Mouse (Mus musculus) liver, adult 2 months (tissue): ENCODE results near the gene Gm13288. TPM values are rescaled to one million over a fixed set of nuclear protein-coding genes. Genes with fewer than 3 reads are reported as not detected.
"Not testable (repeated sequence)": the region's sequence is repeated elsewhere in the genome, so short reads cannot be mapped to it uniquely, and the experiment has no call there.

ENCODE experiments used
- DNase-seq: peaks from one replicate; pipeline ENCODE4 v3.0.0-alpha.2; 2011; ENCODE audit warnings: low read depth, low spot score; ENCODE audit errors: extremely low read depth
- H3K27ac ChIP-seq: fragments of 200-500 bp; replicated peaks from 2 replicates; pipeline ENCODE4 v1.5.1; 2012; ENCODE audit warnings: low read depth, mild to moderate bottlenecking, control low read depth, inconsistent platforms, low read length; ENCODE audit not compliant: insufficient read depth
- H3K27me3 ChIP-seq: fragments of 200-500 bp; 2 replicates; pipeline ENCODE4 v1.6.1; 2012; ENCODE audit warnings: mild to moderate bottlenecking, moderate library complexity, low read length, inconsistent platforms; ENCODE audit not compliant: control insufficient read depth, insufficient read depth
- H3K36me3 ChIP-seq: fragments of 200-500 bp; 2 replicates; pipeline ENCODE4 v1.6.1; 2012; ENCODE audit warnings: low read length, inconsistent platforms; ENCODE audit not compliant: control insufficient read depth, insufficient read depth
- H3K4me1 ChIP-seq: fragments of 200-500 bp; 2 replicates; pipeline ENCODE4 v1.6.1; 2011; ENCODE audit warnings: low read length; ENCODE audit not compliant: control insufficient read depth, insufficient read depth
- H3K4me3 ChIP-seq: fragments of 200-500 bp; 2 replicates; pipeline ENCODE4 v1.5.1; 2011; ENCODE audit warnings: low read depth, mild to moderate bottlenecking, control low read depth, low read length, moderate library complexity; ENCODE audit not compliant: insufficient read depth
- H3K79me2 ChIP-seq: fragments of 200-500 bp; 2 replicates; pipeline ENCODE4 v1.6.1; 2012; ENCODE audit warnings: inconsistent platforms, mild to moderate bottlenecking, low read length, moderate library complexity; ENCODE audit not compliant: control insufficient read depth, insufficient read depth
- H3K9ac ChIP-seq: fragments of 200-500 bp; 2 replicates; pipeline ENCODE4 v1.6.1; 2012; ENCODE audit warnings: low read depth, mild to moderate bottlenecking, control low read depth, inconsistent platforms, low read length
- CTCF ChIP-seq: fragments of 200-500 bp; IDR thresholded peaks from 2 replicates; pipeline ENCODE4 v1.5.1; 2011; ENCODE audit warnings: low read depth, low read length, control low read depth
- POLR2A ChIP-seq: fragments of 200-500 bp; IDR thresholded peaks from 2 replicates; pipeline ENCODE4 v1.6.1; 2011; ENCODE audit warnings: low read length, control low read depth; ENCODE audit not compliant: insufficient read depth; ENCODE audit errors: extremely low read depth
- WGBS: fragments of 180-500 bp; shearing (Covaris S2); methylation state at CpG from one replicate; pipeline ENCODE4 v1.1.7; 2018; 5-methylcytosine and 5-hydroxymethylcytosine counted together
- polyA plus RNA-seq: library from polyadenylated mRNA; depleted of rRNA; stranded (reverse); fragments of >200 nt; gene quantifications from 2 replicates; pipeline ENCODE4 v1.2.3, GENCODE M21; 2012; rRNA removed
- total RNA-seq: library from RNA; depleted of rRNA; stranded (reverse); fragments of >200 nt; gene quantifications from 2 replicates; pipeline ENCODE4 v1.2.3, GENCODE M21; 2014; rRNA removed

Gene Gm13288
- not detected in 2 replicates for total RNA-seq
- polyA plus RNA-seq, result not detected in 2 replicates

- H3K27ac ChIP-seq, H3K9ac ChIP-seq, DNase-seq, H3K27me3 ChIP-seq, H3K79me2 ChIP-seq, H3K36me3 ChIP-seq, H3K4me1 ChIP-seq: not testable (repeated sequence)
- peak within 1 kb of the TSS; percentile 6; the same call in 1 of the 2 replicates for H3K4me3 ChIP-seq
- no CpG with 5 or more reads among the region's 8 CpGs for WGBS
Observed at GRCm38 (mm10) chr4:88805231-88805630, at the start of gene Gm13288. Gm13288 (plus strand) TSS chr4:88805531.

DNA sequence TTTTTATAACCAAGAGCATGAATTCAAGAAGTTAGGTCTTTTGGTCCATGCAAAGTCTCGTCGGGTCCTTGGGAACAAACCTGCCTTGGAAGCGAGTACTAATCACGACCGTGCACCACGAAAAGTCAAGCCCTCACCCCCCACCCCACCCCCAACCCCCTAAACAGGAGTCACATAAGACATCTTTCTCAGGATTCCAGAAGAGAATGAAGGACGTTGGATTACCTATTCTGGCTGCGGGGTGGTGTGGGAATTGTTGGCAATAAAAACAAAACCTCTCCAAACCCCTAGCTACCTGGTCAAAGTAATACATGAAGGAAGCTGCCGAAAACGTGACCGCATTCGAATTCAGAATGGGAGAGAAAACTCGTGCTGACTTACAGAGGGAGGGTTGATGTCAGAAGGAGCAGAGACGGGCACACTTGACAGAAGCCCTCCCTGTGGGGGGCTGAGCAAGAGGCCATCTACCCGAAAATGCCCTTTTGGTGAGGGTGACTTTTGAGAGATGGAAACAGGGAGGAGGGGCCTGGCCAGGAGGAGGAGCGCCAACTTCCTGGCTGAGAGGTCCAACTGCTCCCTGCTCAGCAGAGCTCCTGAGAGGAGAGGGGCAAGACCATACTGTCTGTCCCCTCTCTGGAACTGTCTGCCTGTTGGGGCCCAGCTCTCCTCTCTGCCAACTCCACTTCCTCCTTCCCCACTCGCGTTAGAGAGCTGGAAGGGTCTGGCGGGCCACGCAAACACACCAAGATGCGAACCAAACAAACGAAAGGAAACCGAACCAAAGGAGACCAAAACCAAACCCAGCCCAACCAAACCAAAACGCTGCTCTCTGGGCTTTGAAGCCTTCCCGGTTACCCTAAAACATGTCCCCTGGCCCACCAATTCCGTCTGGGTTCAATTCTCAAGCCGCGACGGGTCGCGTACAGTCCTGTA, 48.5 kb upstream of the Gm13288 start:
- Histone ChIP-seq H3K27ac (peak overlapping the region; percentile 78), H3K4me3 (peak overlapping the region; percentile 46), H3K9ac (peak overlapping the region; percentile 79)
- WGBS, result 10% methylated on average over 29 of the region's 31 CpGs
- DNase-seq, H3K4me1 ChIP-seq, H3K36me3 ChIP-seq, H3K27me3 ChIP-seq, H3K79me2 ChIP-seq: not testable (repeated sequence)

DNA sequence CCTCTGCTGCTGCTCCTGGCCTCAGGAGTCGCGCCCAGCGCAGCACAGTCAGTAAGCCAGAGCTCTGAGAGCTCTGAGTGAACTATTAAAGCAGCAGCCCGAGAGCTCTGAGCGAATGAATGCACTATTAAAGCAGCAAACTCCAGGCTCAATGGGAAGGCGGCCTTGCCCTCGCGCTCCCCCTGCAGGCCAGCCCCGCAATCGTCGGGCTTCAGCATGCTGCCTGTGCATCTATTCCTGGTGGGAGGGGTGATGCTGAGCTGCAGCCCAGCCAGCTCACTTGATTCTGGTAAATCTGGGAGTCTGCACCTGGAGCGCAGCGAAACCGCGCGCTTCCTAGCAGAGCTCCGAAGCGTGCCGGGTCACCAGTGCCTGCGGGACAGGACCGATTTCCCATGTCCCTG, 47.7 kb upstream of the Gm13288 start:
- peak overlapping the region; percentile 46 for H3K4me3 ChIP-seq
- peak; percentile 71 for DNase-seq
- H3K27me3 ChIP-seq, H3K27ac ChIP-seq, H3K4me1 ChIP-seq, H3K36me3 ChIP-seq, H3K79me2 ChIP-seq: not testable (repeated sequence)
- WGBS, result 0% methylated on average over 21 of the region's 21 CpGs
- 0 out of 2 replicates have a peak overlapping the region, but pooled peaks have one; percentile 79 for H3K9ac ChIP-seq
- peak; percentile 73 for TF ChIP-seq CTCF

DNA sequence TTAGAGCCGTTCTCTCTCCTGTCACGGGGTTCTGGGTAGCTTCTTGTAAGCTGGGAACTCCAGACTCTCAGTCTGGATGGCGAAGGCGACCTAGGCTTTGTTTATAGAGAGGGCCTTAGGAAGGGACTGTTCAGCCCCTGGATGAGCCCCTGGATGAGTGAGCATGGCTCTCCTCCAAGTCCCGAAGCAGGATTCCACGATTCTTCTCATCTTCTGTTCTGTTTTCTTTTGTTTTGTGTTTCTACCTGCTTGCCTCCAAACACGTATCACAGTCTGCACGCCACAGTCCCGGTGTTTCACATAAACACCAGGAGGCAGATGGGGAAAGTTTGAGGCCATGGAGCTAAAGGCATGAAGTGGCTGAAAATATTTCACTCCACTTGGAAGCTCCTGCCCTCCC, 46.6 kb upstream of the Gm13288 start:
- H3K4me3 ChIP-seq, H3K27me3 ChIP-seq, H3K27ac ChIP-seq, H3K4me1 ChIP-seq, H3K36me3 ChIP-seq, H3K79me2 ChIP-seq, H3K9ac ChIP-seq, DNase-seq: not testable (repeated sequence)
- WGBS, result 81% methylated on average over 9 of the region's 9 CpGs

DNA sequence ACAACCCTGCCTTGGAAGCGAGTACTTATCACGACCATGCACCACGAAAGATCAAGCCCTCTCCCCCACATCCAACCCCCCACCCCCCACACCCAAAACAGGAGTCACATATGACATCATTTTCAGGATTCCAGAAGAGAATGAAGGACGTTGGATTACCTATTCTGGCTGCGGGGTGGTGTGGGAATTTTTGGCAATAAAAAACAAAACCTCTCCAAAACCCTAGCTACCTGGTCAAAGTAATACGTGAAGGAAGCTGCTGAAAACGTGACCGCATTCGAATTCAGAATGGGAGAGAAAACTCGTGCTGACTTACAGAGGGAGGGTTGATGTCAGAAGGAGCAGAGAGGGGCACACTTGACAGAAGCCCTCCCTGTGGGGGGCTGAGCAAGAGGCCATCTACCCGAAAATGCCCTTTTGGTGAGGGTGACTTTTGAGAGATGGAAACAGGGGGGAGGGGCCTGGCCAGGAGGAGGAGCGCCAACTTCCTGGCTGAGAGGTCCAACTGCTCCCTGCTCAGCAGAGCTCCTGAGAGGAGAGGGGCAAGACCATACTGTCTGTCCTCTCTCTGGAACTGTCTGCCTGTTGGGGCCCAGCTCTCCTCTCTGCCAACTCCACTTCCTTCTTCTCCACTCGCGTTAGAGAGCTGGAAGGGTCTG, 45.6 kb upstream of the Gm13288 start, which contains the start of gene Gm13283:
Gene Gm13283, plus strand, starts transcription at position 510 of the 659 bp plus-strand sequence.
- Histone ChIP-seq H3K27ac (peak within 1 kb of the TSS; percentile 43; the same call in 1 of the 2 replicates), H3K9ac (0 out of 2 replicates have a peak within 1 kb of the TSS, but pooled peaks have one; percentile 67), H3K4me3 (peak within 1 kb of the TSS; percentile 9; the same call in 1 of the 2 replicates)
- H3K79me2 ChIP-seq, H3K4me1 ChIP-seq, DNase-seq, H3K27me3 ChIP-seq, H3K36me3 ChIP-seq: not testable (repeated sequence)
- 19% methylated on average over 11 of the region's 14 CpGs for WGBS

- TF ChIP-seq POLR2A (peak; percentile 50; the same call in 1 of the 2 replicates), CTCF (peak; percentile 40)
- H3K36me3 ChIP-seq, H3K79me2 ChIP-seq, H3K27me3 ChIP-seq, H3K4me1 ChIP-seq: not testable (repeated sequence)
- WGBS, result 0% methylated on average over 26 of the region's 28 CpGs
- 0 out of 2 replicates have a peak overlapping the region, but pooled peaks have one; percentile 67 for H3K9ac ChIP-seq
- DNase-seq, result peak; percentile 71
- H3K4me3 ChIP-seq, result peak overlapping the region; percentile 9; the same call in 1 of the 2 replicates
- H3K27ac ChIP-seq, result peak overlapping the region; percentile 43; the same call in 1 of the 2 replicates
Observed at GRCm38 (mm10) chr4:88760431-88760830, 44.9 kb upstream of the Gm13288 start.

DNA sequence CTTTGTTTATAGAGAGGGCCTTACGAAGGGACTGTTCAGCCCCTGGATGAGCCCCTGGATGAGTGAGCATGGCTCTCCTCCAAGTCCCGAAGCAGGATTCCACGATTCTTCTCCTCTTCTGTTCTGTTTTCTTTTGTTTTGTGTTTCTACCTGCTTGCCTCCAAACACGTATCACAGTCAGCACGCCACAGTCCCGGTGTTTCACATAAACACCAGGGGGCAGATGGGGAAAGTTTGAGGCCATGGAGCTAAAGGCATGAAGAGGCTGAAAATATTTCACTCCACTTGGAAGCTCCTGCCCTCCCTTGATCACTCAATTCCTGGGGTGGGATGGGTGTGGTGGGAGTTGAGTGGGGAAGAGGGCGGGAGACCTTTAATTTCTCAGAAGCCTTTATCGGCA, 43.6 kb upstream of the Gm13288 start:
- H3K4me3 ChIP-seq, H3K36me3 ChIP-seq, H3K27ac ChIP-seq, H3K9ac ChIP-seq, DNase-seq, H3K4me1 ChIP-seq, H3K79me2 ChIP-seq, H3K27me3 ChIP-seq: not testable (repeated sequence)
- 66% methylated on average over 6 of the region's 8 CpGs for WGBS

GRCm38 (mm10) chr4:88762341-88762740, 43.0 kb upstream of the Gm13288 start:
- not testable (repeated sequence) for H3K27ac ChIP-seq, H3K4me1 ChIP-seq, H3K27me3 ChIP-seq, H3K9ac ChIP-seq, H3K79me2 ChIP-seq, H3K4me3 ChIP-seq, DNase-seq, H3K36me3 ChIP-seq
- 57% methylated on average over 9 of the region's 9 CpGs for WGBS
